Mouse (Mus musculus) small intestine, adult 2 months (tissue): ENCODE results near the gene Wwox.

Experiments
- CTCF ChIP-seq: fragments of 200-500 bp; IDR thresholded peaks from 2 replicates; pipeline ENCODE4 v1.5.1; 2012; ENCODE audit warnings: low read depth, mild to moderate bottlenecking, control low read depth, inconsistent platforms, low read length, moderate library complexity, mixed read lengths; ENCODE audit not compliant: insufficient replicate concordance, insufficient read length; ENCODE audit errors: extremely low read depth
- POLR2A ChIP-seq: fragments of 200-500 bp; IDR thresholded peaks from 2 replicates; pipeline ENCODE4 v1.6.1; 2012; ENCODE audit warnings: low read depth, mild to moderate bottlenecking, control low read depth, inconsistent platforms, low read length, moderate library complexity

GRCm38 (mm10) chr8:115199616-115200150, 760.2 kb downstream of the Wwox start:
- no peak for TF ChIP-seq CTCF
- TF ChIP-seq POLR2A: no peak
